Comparison of ENCODE assay signal across 9 mouse cellular contexts in the genomic region with DNA sequence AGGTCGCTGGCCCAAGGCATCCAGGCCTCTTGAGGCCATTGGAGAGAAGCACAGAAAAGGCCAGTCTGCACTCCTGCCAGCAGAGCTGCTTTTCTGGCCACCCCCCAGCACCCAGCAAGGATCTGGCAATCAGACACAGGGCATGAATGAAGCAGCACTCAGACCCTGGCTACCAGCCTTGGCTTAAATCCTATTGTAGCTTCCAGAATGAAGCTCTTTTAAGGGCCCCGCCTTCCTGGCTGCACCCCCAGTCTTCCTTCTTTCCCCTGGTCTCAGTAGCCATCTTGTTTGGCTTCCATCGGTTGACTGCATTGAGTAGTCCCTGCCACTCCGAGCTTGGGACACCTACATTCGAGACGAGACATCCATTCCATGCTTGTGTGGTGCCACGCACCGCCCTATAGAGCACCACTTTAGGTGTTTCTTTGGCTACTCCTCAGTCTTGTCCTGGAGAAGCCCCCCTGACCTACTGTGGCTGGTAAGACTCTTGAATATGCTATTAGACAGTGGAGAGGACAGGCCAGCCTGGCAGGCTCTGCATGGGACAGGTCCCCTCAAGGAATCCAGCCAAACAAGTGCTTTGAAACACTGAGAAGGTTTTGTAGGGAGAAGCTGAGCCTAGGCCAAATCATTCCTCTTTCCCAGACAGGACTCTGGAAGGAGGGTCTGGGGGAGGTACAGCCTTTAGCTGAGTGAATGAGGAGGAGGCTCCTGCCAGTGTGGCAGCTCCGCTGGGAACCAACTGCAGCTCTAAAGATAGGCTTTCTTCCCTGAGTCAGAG. TPM values are rescaled to one million over a fixed set of nuclear protein-coding genes. Genes with fewer than 3 reads are reported as not detected.
DNase-seq lines count a peak whose midpoint lies in the region; ATAC-seq and TF ChIP-seq lines count a peak whose summit lies in the region.
"Had no signal": no experiment of that assay in that cellular context is flagged by ENCODE, and none has a peak within 500 bp of the region (broad histone marks: within the 10 kb centered on the region; RNA-seq: fewer than 3 reads in every experiment).

No protein-coding gene starts in this region.

- no peak for TF ChIP-seq CTCF in heart, postnatal 0 days (IDR thresholded peaks at IDR 0.05; ENCODE audit: low read depth)

- H3K4me3 ChIP-seq in heart, postnatal 0 days (ENCODE audit: low read depth, low read length), result no peak overlapping the region
- no peak overlapping the region for H3K4me3 ChIP-seq in midbrain, embryonic 12.5 days
- H3K4me3 ChIP-seq: embryonic facial prominence, embryonic 12.5 days had no signal

- no peaks in the 10 kb centered on the region for H3K36me3 ChIP-seq in heart, postnatal 0 days (replicated peaks; ENCODE audit: control insufficient read depth, insufficient read depth, low read length)
- H3K36me3 ChIP-seq in midbrain, embryonic 12.5 days, result 0 out of 2 replicates have a peak, but pooled peaks cover 1% of the 10 kb centered on the region

- H3K4me2 ChIP-seq in heart, postnatal 0 days (ENCODE audit: low read depth, low read length), result no peak overlapping the region
- H3K4me2 ChIP-seq in midbrain, embryonic 12.5 days (replicated peaks), result no peak overlapping the region
- H3K4me2 ChIP-seq: embryonic facial prominence, embryonic 12.5 days had no signal

- WGBS in heart, postnatal 0 days, result 78% methylated on average over 9 of the region's 9 CpGs
- WGBS in midbrain, embryonic 12.5 days, result 80% methylated on average over 9 of the region's 9 CpGs

- H3K9me3 ChIP-seq in heart, postnatal 0 days (replicated peaks; ENCODE audit: control insufficient read depth, low read length), result no peaks in the 10 kb centered on the region
- H3K9me3 ChIP-seq in midbrain, embryonic 12.5 days, result no peaks in the 10 kb centered on the region
- H3K9me3 ChIP-seq: embryonic facial prominence, embryonic 12.5 days had no signal

- no peak overlapping the region for H3K27ac ChIP-seq in heart, postnatal 0 days (ENCODE audit: low read depth)
- peak overlapping the region; percentile 15; the same call in 1 of the 2 replicates for H3K27ac ChIP-seq in midbrain, embryonic 12.5 days (replicated peaks)
- H3K27ac ChIP-seq: embryonic facial prominence, embryonic 12.5 days had no signal

- no peak for TF ChIP-seq EP300 in heart, postnatal 0 days (IDR thresholded peaks at IDR 0.05; ENCODE audit: low read depth)

- ATAC-seq in heart, postnatal 0 days (ENCODE audit: insufficient read depth, low read depth), result peak; percentile 17; the same call in 1 of the 2 replicates
- ATAC-seq in midbrain, embryonic 12.5 days (ENCODE audit: low FRiP score, low read depth), result no peak

- H3K27me3 ChIP-seq in heart, postnatal 0 days (ENCODE audit: control insufficient read depth, insufficient read depth, low read length), result no peaks in the 10 kb centered on the region
- H3K27me3 ChIP-seq in midbrain, embryonic 12.5 days, result 0 out of 2 replicates have a peak, but pooled peaks cover 4% of the 10 kb centered on the region
- H3K27me3 ChIP-seq: embryonic facial prominence, embryonic 12.5 days had no signal

- no peak overlapping the region for H3K9ac ChIP-seq in heart, postnatal 0 days (replicated peaks; ENCODE audit: low read depth, low read length)
- no peak overlapping the region for H3K9ac ChIP-seq in midbrain, embryonic 12.5 days (replicated peaks)
- H3K9ac ChIP-seq: embryonic facial prominence, embryonic 12.5 days had no signal

- 0 out of 2 replicates have a peak, but pooled peaks cover 5% of the 10 kb centered on the region for H3K4me1 ChIP-seq in heart, postnatal 0 days (ENCODE audit: control insufficient read depth, insufficient read depth)
- peaks cover 7% of the 10 kb centered on the region; the same call in 1 of the 2 replicates for H3K4me1 ChIP-seq in midbrain, embryonic 12.5 days

- DNase-seq in layer of hippocampus, adult 11-12 months (ENCODE audit: low spot score), result peak; percentile 73
- DNase-seq in layer of hippocampus, adult 9-10 months (ENCODE audit: low spot score), result no peak
- peak; percentile 99 for DNase-seq in cerebellum, postnatal 10 days
- DNase-seq in heart, postnatal 0 days (ENCODE audit: low spot score), result no peak
- DNase-seq in spleen, postnatal 36 days (ENCODE audit: low spot score in 2 of 2), result no peak
- no peak for DNase-seq in lung, adult 18-20 months
- DNase-seq in urinary bladder, adult 18-20 months (ENCODE audit: low spot score in 2 of 2), result no peak

RNA-seq across cellular contexts. Expression of a gene that starts 3.1 kb away (rescaled TPM):
- 2.0 TPM in 1 of 2 replicates, not detected in the other for total RNA-seq in heart, postnatal 0 days (2014; rRNA removed; ENCODE audit: low replicate concordance)
- 0.70 and 1.1 TPM in 2 replicates for polyA plus RNA-seq in heart, postnatal 0 days (2015; fragmentation: Nextera tagmentation; extraction: Ambion mirVana)
- 2.2 and 3.3 TPM in 2 replicates for polyA plus RNA-seq in midbrain, embryonic 12.5 days (2016; fragmentation: Nextera tagmentation; extraction: Ambion mirVana)

RNA-seq across cellular contexts. Expression of a gene that starts 7.8 kb away (rescaled TPM):
- total RNA-seq in heart, postnatal 0 days (2014; rRNA removed; ENCODE audit: low replicate concordance), result 0.23 TPM in 1 of 2 replicates, not detected in the other
- not detected in 2 replicates for polyA plus RNA-seq in heart, postnatal 0 days (2015; fragmentation: Nextera tagmentation; extraction: Ambion mirVana)
- 0.60 and 1.1 TPM in 2 replicates for polyA plus RNA-seq in midbrain, embryonic 12.5 days (2016; fragmentation: Nextera tagmentation; extraction: Ambion mirVana)

RNA-seq across cellular contexts. Expression of a gene that starts 14.9 kb away (rescaled TPM):
- total RNA-seq in heart, postnatal 0 days (2014; rRNA removed; ENCODE audit: low replicate concordance), result 2.8 and 3.9 TPM in 2 replicates
- 1.3 and 2.0 TPM in 2 replicates for polyA plus RNA-seq in heart, postnatal 0 days (2015; fragmentation: Nextera tagmentation; extraction: Ambion mirVana)
- 11.9 and 12.3 TPM in 2 replicates for polyA plus RNA-seq in midbrain, embryonic 12.5 days (2016; fragmentation: Nextera tagmentation; extraction: Ambion mirVana)

RNA-seq across cellular contexts. Expression of a gene that starts 25.9 kb away (rescaled TPM):
- 8.4 and 11.0 TPM in 2 replicates for total RNA-seq in heart, postnatal 0 days (2014; rRNA removed; ENCODE audit: low replicate concordance)
- 6.1 and 6.4 TPM in 2 replicates for polyA plus RNA-seq in heart, postnatal 0 days (2015; fragmentation: Nextera tagmentation; extraction: Ambion mirVana)
- 36.0 and 41.1 TPM in 2 replicates for polyA plus RNA-seq in midbrain, embryonic 12.5 days (2016; fragmentation: Nextera tagmentation; extraction: Ambion mirVana)

RNA-seq across cellular contexts. Expression of a gene that starts 59.8 kb away (rescaled TPM):
- total RNA-seq in heart, postnatal 0 days (2014; rRNA removed; ENCODE audit: low replicate concordance), result 29.4 and 97.5 TPM in 2 replicates
- 40.0 and 42.7 TPM in 2 replicates for polyA plus RNA-seq in heart, postnatal 0 days (2015; fragmentation: Nextera tagmentation; extraction: Ambion mirVana)
- 9.4 and 13.8 TPM in 2 replicates for polyA plus RNA-seq in midbrain, embryonic 12.5 days (2016; fragmentation: Nextera tagmentation; extraction: Ambion mirVana)

Comparison
In these comparisons a context has a peak if more than half of its experiments do, and no peak if none do; other contexts are left out.
1. DNase-seq: peak in layer of hippocampus, adult 11-12 months (single experiment) and cerebellum, postnatal 10 days (2 of 2); none in layer of hippocampus, adult 9-10 months (single experiment), heart, postnatal 0 days (single experiment), spleen, postnatal 36 days (0 of 2), lung, adult 18-20 months (0 of 2) and urinary bladder, adult 18-20 months (0 of 2).